Mouse (Mus musculus) intestine, postnatal 0 days (tissue): ENCODE data around the gene Pnmal1. TPM values are rescaled to one million over a fixed set of nuclear protein-coding genes. Genes with fewer than 3 reads are reported as not detected.
A peak's percentile ranks its signal among the peaks of the same experiment; 100 is the strongest.

Experiments used
- ATAC-seq: fragments of 200-750 bp; cut with Nextera tagmentation; 2 replicates; pipeline ENCODE4 v1.8.0; 2017; ENCODE audit warnings: mild to moderate bottlenecking, moderate TSS enrichment, moderate library complexity
- H3K27ac ChIP-seq: fragments of 300-500 bp; sonication (generic); 2 replicates; pipeline ENCODE4 v1.5.1; 2014; ENCODE audit warnings: mild to moderate bottlenecking, low read depth, low read length, moderate library complexity
- H3K27me3 ChIP-seq: fragments of 300-500 bp; sonication (generic); replicated peaks from 2 replicates; pipeline ENCODE4 v1.6.1; 2014; ENCODE audit warnings: low read length, mixed read lengths; ENCODE audit not compliant: control insufficient read depth, insufficient read depth
- H3K36me3 ChIP-seq: fragments of 300-500 bp; sonication (generic); 2 replicates; pipeline ENCODE4 v1.6.1; 2014; ENCODE audit warnings: mild to moderate bottlenecking, moderate library complexity; ENCODE audit not compliant: control insufficient read depth, insufficient read depth
- H3K4me1 ChIP-seq: fragments of 300-500 bp; sonication (generic); replicated peaks from 2 replicates; pipeline ENCODE4 v1.6.1; 2014; ENCODE audit warnings: antibody characterized with exemption, low read length, mixed read lengths; ENCODE audit not compliant: control insufficient read depth, insufficient read depth
- H3K4me2 ChIP-seq: fragments of 300-500 bp; sonication (generic); replicated peaks from 2 replicates; pipeline ENCODE4 v1.6.1; 2014; ENCODE audit warnings: low read depth, mild to moderate bottlenecking, moderate library complexity
- H3K4me3 ChIP-seq: fragments of 300-500 bp; sonication (generic); 2 replicates; pipeline ENCODE4 v1.5.1; 2014; ENCODE audit warnings: low read depth, low read length
- H3K9ac ChIP-seq: fragments of 300-500 bp; sonication (generic); 2 replicates; pipeline ENCODE4 v1.6.1; 2014; ENCODE audit warnings: mild to moderate bottlenecking, low read depth, low read length
- H3K9me3 ChIP-seq: fragments of 300-500 bp; sonication (generic); 2 replicates; pipeline ENCODE4 v1.6.1; 2016; ENCODE audit warnings: mixed run types; ENCODE audit not compliant: control insufficient read depth
- CTCF ChIP-seq: sonication (generic); IDR thresholded peaks from 2 replicates; pipeline ENCODE4 v1.5.1; 2016; ENCODE audit warnings: low read depth, mild to moderate bottlenecking, control low read depth, antibody characterized with exemption, moderate library complexity
- WGBS: fragments of 180-500 bp; shearing (Covaris S2); extraction: QIAGEN DNeasy Blood & Tissue Kit; methylation state at CpG from one replicate; pipeline ENCODE4 v1.1.7; 2014; 5-methylcytosine and 5-hydroxymethylcytosine counted together
- polyA plus RNA-seq: library from polyadenylated mRNA; unstranded; fragments of >200 nt; fragmentation: Nextera tagmentation; extraction: Ambion mirVana; gene quantifications from 2 replicates; pipeline ENCODE4 v1.2.1, GENCODE M21; 2015

Pnmal1 gene
- polyA plus RNA-seq, 1 experiment from 2014 or later = 2.2 TPM

DNA sequence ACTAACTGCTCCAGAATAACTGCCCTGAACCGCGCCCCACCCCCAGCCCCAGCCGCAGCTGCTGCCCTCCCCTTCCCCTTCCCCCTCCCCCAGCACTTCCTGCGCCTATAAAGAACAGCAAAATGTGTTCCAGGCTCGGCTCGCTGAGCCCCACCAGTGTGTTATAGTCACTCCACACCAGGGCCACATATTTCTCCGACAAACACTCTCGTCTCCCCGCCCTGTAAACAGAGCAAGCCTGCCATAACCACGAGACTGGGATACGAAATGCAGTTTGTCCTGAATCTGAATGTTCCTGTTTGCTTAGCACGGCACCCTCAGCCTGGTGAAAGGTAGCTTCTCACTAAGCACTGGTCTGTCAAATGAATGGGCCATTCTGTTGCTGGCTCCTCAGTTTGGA, 20.9 kb downstream of the Pnmal1 start:
- no peak for TF ChIP-seq CTCF
- Histone ChIP-seq H3K9ac (no peak overlapping the region), H3K4me1 (no peaks in the 10 kb centered on the region), H3K27ac (peak overlapping the region; percentile 21; the same call in 1 of the 2 replicates), H3K36me3 (no peaks in the 10 kb centered on the region; the same call in 1 of the 2 replicates), H3K4me3 (peak overlapping the region; percentile 18; the same call in 1 of the 2 replicates), H3K4me2 (peak overlapping the region; percentile 59), H3K9me3 (no peaks in the 10 kb centered on the region), H3K27me3 (no peaks in the 10 kb centered on the region)
- ATAC-seq = no peak
- 4% methylated on average over 12 of the region's 12 CpGs for WGBS

DNA sequence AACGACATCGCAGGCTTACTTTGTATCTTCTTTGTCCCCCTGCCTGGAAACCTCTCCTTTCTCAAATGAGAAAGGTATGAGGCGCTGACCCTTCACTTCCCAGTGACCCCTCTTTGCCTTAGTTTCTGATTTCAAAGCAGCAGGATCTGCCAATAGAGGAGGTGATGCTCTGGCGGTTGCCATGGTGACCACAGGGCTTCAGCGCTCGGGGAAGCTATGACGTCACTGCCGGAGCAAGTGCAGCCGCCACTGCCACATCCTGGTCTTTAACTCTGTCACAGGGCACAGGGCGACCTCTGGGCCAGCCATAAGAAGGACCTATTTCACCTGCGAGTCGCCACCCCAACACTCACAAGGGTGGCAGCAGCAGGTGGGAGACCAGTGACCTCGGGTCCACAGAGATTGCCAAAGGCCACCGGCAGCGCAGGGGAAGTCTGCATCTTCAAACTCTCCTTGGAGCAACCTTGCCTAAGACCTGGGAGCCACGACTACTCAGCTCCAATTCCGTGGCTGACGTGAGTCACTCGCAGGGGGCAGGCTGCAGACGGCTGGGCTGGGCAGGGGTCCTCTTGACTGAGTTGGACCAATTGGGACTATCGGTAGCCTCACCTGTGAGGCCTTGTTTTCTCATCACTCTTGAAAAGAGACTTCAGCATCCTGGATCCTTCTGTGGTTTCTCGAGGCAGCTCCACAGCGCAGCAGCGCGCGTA, 23.5 kb downstream of the Pnmal1 start, which contains the start of gene Gm42372:
TSS of gene Gm42372 (plus strand) at position 228 of the 710 bp plus-strand sequence.
- ATAC-seq = no peak
- no peak within 1 kb of the TSS for H3K27ac ChIP-seq
- H3K4me2 ChIP-seq = no peak within 1 kb of the TSS
- H3K4me3 ChIP-seq = no peak within 1 kb of the TSS
- no peaks in the 10 kb centered on the region; the same call in 1 of the 2 replicates for H3K36me3 ChIP-seq
- no peaks in the 10 kb centered on the region for H3K9me3 ChIP-seq
- H3K9ac ChIP-seq = no peak within 1 kb of the TSS
- no peaks in the 10 kb centered on the region for H3K4me1 ChIP-seq
- WGBS = 36% methylated on average over 26 of the region's 26 CpGs
- H3K27me3 ChIP-seq = no peaks in the 10 kb centered on the region
- no peak for TF ChIP-seq CTCF

- H3K27ac ChIP-seq = no peak overlapping the region
- H3K9me3 ChIP-seq = no peaks in the 10 kb centered on the region
Observed at GRCm38 (mm10) chr7:16987541-16988149, 28.2 kb downstream of the Pnmal1 start.

DNA sequence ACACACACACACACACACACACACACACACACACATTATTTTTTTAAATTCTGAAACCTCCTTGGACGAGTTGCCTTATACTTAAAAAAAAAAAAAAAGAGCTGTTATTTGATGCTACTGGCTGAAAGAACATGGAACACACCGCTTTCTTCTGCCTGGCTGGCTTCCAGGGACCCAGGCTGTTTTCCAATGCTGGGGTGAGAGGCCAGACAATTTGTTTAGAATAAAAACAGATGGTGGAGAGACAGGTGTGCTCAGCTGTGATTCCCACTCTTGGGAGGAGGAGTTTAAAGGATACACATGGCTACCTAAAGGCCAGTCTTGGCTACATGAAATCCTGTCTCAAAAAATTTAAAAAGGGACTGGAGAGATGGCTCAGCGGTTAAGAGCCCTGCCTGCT, 28.9 kb downstream of the Pnmal1 start:
- no peak for TF ChIP-seq CTCF
- Histone ChIP-seq H3K27me3 (no peaks in the 10 kb centered on the region), H3K36me3 (no peaks in the 10 kb centered on the region; the same call in 1 of the 2 replicates), H3K9me3 (no peaks in the 10 kb centered on the region), H3K4me1 (0 out of 2 replicates have a peak, but pooled peaks cover 7% of the 10 kb centered on the region), H3K9ac (no peak overlapping the region), H3K4me2 (no peak overlapping the region), H3K4me3 (no peak overlapping the region), H3K27ac (no peak overlapping the region)
- WGBS = 51% methylated on average over 3 of the region's 3 CpGs
- no peak for ATAC-seq

More at GRCm38 (mm10) chr7:16987541-16988149, 28.2 kb downstream of the Pnmal1 start:
- 48% methylated on average over 7 of the region's 7 CpGs for WGBS
- H3K36me3 ChIP-seq = no peaks in the 10 kb centered on the region; the same call in 1 of the 2 replicates
- H3K4me1 ChIP-seq = 0 out of 2 replicates have a peak, but pooled peaks cover 7% of the 10 kb centered on the region
- H3K9ac ChIP-seq = no peak overlapping the region
- TF ChIP-seq CTCF = no peak
- no peak for ATAC-seq
- H3K4me3 ChIP-seq = no peak overlapping the region
- H3K4me2 ChIP-seq = no peak overlapping the region
- H3K27me3 ChIP-seq = no peaks in the 10 kb centered on the region

GRCm38 (mm10) chr7:16990006-16990744, 30.7 kb downstream of the Pnmal1 start:
- Histone ChIP-seq H3K27ac (no peak overlapping the region; the same call in 1 of the 2 replicates), H3K9ac (no peak overlapping the region), H3K27me3 (no peaks in the 10 kb centered on the region), H3K36me3 (no peaks in the 10 kb centered on the region; the same call in 1 of the 2 replicates), H3K4me1 (0 out of 2 replicates have a peak, but pooled peaks cover 7% of the 10 kb centered on the region), H3K9me3 (no peaks in the 10 kb centered on the region), H3K4me2 (peak overlapping the region; percentile 2), H3K4me3 (no peak overlapping the region)
- 26% methylated on average over 15 of the region's 15 CpGs for WGBS
- no peak for TF ChIP-seq CTCF
- ATAC-seq = no peak
